Mouse (Mus musculus) embryonic facial prominence, embryonic 12.5 days (tissue): ENCODE data around the gene Gm10024. TPM values are rescaled to one million over a fixed set of nuclear protein-coding genes. Genes with fewer than 3 reads are reported as not detected.
"Not testable (repeated sequence)": the region's sequence is repeated elsewhere in the genome, so short reads cannot be mapped to it uniquely, and the experiment has no call there.

Experiments
- ATAC-seq: fragments of 200-750 bp; cut with Nextera tagmentation; 2 replicates; pipeline ENCODE4 v1.8.0; 2017; ENCODE audit not compliant: insufficient number of reproducible peaks, insufficient read depth, low FRiP score, low TSS enrichment
- H3K27ac ChIP-seq: fragments of 300-500 bp; sonication (generic); 2 replicates; pipeline ENCODE4 v1.5.1; 2016; ENCODE audit warnings: mild to moderate bottlenecking
- H3K27me3 ChIP-seq: fragments of 300-500 bp; sonication (generic); 2 replicates; pipeline ENCODE4 v1.6.1; 2016; ENCODE audit warnings: mild to moderate bottlenecking, moderate library complexity
- H3K36me3 ChIP-seq: fragments of 300-500 bp; sonication (generic); 2 replicates; pipeline ENCODE4 v1.6.1; 2016; ENCODE audit warnings: mild to moderate bottlenecking
- H3K4me1 ChIP-seq: fragments of 300-500 bp; sonication (generic); 2 replicates; pipeline ENCODE4 v1.6.1; 2016
- H3K4me2 ChIP-seq: fragments of 300-500 bp; sonication (generic); replicated peaks from 2 replicates; pipeline ENCODE4 v1.6.1; 2016; ENCODE audit warnings: mild to moderate bottlenecking, moderate library complexity
- H3K4me3 ChIP-seq: fragments of 300-500 bp; sonication (generic); 2 replicates; pipeline ENCODE4 v1.5.1; 2016; ENCODE audit warnings: mild to moderate bottlenecking
- H3K9ac ChIP-seq: fragments of 300-500 bp; sonication (generic); 2 replicates; pipeline ENCODE4 v1.6.1; 2016; ENCODE audit warnings: mild to moderate bottlenecking, moderate library complexity
- H3K9me3 ChIP-seq: fragments of 300-500 bp; sonication (generic); 2 replicates; pipeline ENCODE4 v1.6.1; 2016; ENCODE audit warnings: mild to moderate bottlenecking, moderate library complexity
- WGBS: fragments of 180-500 bp; shearing (Covaris S2); methylation state at CpG from one replicate; pipeline ENCODE4 v1.1.7; 2016; 5-methylcytosine and 5-hydroxymethylcytosine counted together
- polyA plus RNA-seq: library from polyadenylated mRNA; unstranded; fragments of >200 nt; fragmentation: Nextera tagmentation; extraction: Ambion mirVana; gene quantifications from 2 replicates; pipeline ENCODE4 v1.2.1, GENCODE M21; 2016

Gm10024 gene
- polyA plus RNA-seq, 1 experiment from 2014 or later, result not detected

DNA sequence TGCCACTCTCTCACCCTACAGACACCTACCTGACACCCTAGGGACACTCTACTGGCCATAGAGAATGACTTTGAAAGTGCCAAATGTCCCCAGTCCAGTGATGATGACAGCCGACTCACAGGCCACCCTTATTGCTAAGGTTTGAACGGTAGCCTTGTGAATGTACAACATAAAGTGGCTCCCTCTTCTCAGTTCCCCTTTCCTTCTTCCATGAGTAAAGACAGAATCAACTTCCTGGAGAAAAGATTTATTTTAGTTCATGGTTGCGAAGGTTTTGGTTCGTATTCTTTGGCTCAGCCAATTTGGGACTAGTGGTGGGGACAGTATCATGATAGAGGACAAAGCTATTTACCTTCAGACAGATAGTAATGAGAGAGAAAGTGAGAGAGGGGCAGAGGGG is 27.7 kb downstream of the Gm10024 start:
- Histone ChIP-seq H3K4me1 (peaks cover 3% of the 10 kb centered on the region; the same call in 1 of the 2 replicates), H3K9ac (no peak overlapping the region), H3K36me3 (no peaks in the 10 kb centered on the region), H3K9me3 (0 out of 2 replicates have a peak, but pooled peaks cover 8% of the 10 kb centered on the region), H3K27ac (no peak overlapping the region), H3K4me3 (no peak overlapping the region), H3K27me3 (no peaks in the 10 kb centered on the region), H3K4me2 (no peak overlapping the region)
- ATAC-seq, result no peak
- 88% methylated on average over 4 of the region's 4 CpGs for WGBS

DNA sequence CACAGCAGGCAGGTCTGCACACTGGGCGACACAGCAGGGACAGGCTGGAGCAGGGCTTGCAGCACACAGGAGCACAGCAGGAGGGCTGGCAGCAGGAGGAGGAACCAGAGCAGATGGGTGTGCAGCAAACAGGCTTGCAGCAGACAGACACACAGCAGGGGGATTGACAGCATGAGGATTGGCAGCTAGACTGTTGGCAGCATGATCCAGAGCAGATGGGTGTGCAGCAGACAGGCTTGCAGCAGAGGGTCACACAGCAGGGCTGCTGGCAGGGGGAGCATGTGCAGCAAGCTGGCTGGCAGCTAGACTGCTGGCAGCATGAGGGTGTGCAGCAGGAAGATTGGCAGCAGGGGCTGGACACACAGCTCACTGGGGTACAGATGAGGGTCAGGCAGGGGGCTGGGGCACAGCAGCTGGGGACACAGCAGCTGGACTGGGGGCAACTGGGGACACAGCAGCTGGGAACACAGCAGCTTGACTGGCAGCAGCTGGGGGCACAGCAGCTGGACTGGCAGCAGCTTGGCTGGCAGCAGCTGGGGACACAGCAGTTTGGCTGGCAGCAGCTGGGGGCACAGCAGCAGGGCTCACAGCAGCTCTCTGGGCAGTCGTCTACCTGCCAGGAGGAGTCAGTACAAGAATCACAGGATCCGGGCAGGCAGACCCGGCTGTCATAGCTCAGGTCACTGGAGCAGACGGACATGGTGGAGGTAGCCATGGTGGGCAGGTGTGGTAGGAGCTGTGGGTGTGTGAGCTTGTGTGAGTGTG is 30.8 kb downstream of the Gm10024 start, which contains the start of gene Gm18596:
TSS of gene Gm18596 (minus strand) at position 715 of the 765 bp plus-strand sequence.
- WGBS, result 46% methylated on average over 5 of the region's 5 CpGs
- not testable (repeated sequence) for H3K4me2 ChIP-seq, ATAC-seq, H3K4me3 ChIP-seq, H3K27ac ChIP-seq, H3K9ac ChIP-seq, H3K36me3 ChIP-seq, H3K4me1 ChIP-seq, H3K27me3 ChIP-seq, H3K9me3 ChIP-seq

DNA sequence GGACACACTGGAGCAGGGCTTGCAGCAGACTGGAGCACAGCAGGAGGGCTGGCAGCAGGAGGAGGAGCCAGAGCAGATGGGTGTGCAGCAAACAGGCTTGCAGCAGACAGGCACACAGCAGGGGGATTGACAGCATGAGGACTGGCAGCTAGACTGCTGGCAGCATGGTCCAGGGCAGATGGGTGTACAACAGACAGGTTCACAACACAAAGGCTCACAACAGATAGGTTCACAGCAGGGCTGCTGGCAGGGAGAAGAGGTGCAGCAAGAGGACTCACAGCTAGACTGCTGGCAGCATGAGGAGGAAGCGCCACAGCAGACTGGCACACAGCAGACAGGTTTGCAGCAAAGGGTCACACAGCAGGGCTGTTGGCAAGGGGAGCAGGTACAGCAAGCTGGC is 39.4 kb downstream of the Gm10024 start:
- not testable (repeated sequence) for H3K4me2 ChIP-seq, H3K9ac ChIP-seq, H3K27ac ChIP-seq, ATAC-seq, H3K27me3 ChIP-seq, H3K4me1 ChIP-seq, H3K36me3 ChIP-seq, H3K4me3 ChIP-seq, H3K9me3 ChIP-seq
- 68% methylated on average over 1 of the region's 1 CpGs for WGBS

DNA sequence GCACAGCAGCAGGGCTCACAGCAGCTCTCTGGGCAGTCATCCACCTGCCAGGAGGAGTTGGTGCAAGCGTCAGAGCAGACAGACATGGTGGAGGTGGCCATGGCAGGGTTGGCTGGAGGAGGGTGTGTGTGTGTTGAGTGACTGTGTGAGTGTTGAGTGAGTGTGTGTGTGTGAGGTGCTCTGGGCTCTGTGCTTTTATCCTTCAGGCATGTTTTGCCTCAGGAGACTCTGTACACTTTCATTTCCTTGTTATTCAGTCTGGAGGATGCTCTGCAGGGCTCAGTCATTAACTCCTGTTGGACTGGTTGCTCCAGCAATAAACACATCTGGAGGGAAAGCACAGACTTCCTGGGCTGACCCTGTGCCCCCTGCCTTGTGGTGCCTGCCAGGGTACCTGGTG is 40.0 kb downstream of the Gm10024 start, which contains the start of gene Gm9736:
TSS of gene Gm9736 (minus strand) at position 101 of the 400 bp plus-strand sequence.
- 71% methylated on average over 1 of the region's 1 CpGs for WGBS

DNA sequence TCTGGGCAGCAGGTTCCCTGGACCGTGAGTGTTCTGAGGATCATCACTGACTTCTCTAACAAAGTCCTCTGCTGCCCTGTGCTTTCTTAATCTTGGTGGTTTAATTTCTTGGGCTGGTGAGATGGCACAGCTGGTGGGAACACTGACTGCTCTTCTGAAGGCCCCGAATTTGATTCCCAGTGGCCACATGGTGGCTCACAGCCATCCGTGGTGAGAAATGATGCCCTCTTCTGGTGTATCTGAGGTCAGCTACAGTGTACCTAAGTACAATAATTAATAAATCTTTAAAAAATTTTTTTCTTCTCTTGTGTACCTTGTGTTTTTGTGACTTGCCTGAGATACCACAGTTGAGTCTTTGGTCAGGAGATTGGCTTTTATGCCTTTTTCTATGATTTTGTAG is 41.1 kb downstream of the Gm10024 start:
- not testable (repeated sequence) for H3K4me1 ChIP-seq, H3K36me3 ChIP-seq, H3K27me3 ChIP-seq, H3K4me2 ChIP-seq, H3K27ac ChIP-seq, H3K4me3 ChIP-seq, ATAC-seq, H3K9ac ChIP-seq, H3K9me3 ChIP-seq
- WGBS, result 56% methylated on average over 3 of the region's 3 CpGs

More for the DNA sequence above, 40.0 kb downstream of the Gm10024 start, which contains the start of gene Gm9736:
- not testable (repeated sequence) for H3K27me3 ChIP-seq, H3K4me1 ChIP-seq, H3K27ac ChIP-seq, H3K9me3 ChIP-seq, H3K36me3 ChIP-seq, H3K9ac ChIP-seq, H3K4me2 ChIP-seq, H3K4me3 ChIP-seq, ATAC-seq

DNA sequence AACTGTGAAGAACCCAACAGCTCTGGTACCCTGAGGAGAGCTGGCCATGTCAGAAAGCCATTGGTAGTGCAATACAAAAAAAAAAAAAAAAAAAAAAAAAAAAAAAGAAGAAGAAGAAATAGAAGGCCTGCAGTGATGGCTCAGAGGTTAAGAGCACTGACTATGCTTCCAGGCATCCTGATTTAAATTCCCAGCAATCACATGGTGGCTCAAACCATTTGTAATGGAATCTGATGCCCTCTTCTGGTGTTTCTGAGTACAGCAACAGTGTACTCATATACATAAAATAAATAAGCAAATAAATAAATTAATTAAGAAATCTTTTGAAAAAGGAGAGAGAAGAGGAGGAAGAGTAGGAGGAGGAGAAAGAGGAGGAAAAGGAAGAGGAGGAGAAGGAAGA is 42.2 kb downstream of the Gm10024 start:
- H3K9me3 ChIP-seq, result no peaks in the 10 kb centered on the region
- no peaks in the 10 kb centered on the region for H3K4me1 ChIP-seq
- H3K4me3 ChIP-seq, result no peak overlapping the region
- no peak overlapping the region for H3K9ac ChIP-seq
- no peak overlapping the region for H3K4me2 ChIP-seq
- ATAC-seq, result no peak
- H3K27me3 ChIP-seq, result no peaks in the 10 kb centered on the region
- H3K27ac ChIP-seq, result no peak overlapping the region
- H3K36me3 ChIP-seq, result no peaks in the 10 kb centered on the region

DNA sequence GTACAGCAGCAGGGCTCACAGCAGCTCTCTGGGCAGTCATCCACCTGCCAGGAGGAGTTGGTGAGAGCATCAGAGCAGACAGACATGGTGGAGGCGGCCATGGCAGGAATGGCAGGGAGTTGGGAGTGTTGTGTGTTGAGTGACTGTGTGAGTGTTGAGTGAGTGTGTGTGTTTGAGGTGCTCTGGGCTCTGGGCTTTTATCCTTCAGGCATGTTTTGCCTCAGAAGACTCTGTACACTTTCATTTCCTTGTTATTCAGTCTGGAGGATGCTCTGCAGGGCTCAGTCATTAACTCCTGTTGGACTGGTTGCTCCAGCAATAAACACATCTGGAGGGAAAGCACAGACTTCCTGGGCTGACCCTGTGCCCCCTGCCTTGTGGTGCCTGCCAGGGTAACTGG is 48.3 kb downstream of the Gm10024 start, which contains the start of gene Gm3233:
TSS of gene Gm3233 (minus strand) at position 101 of the 400 bp plus-strand sequence.
- H3K4me2 ChIP-seq, H3K27ac ChIP-seq, H3K9me3 ChIP-seq, ATAC-seq, H3K36me3 ChIP-seq, H3K27me3 ChIP-seq, H3K4me3 ChIP-seq, H3K9ac ChIP-seq, H3K4me1 ChIP-seq: not testable (repeated sequence)
- WGBS, result 40% methylated on average over 1 of the region's 1 CpGs

Other genes starting within 250 kb of the Gm10024 start
- gene Fam207a, start 195.7 kb upstream of the Gm10024 start, polyA plus RNA-seq, result 48.8 and 51.0 TPM in 2 replicates
- 0.81 and 1.3 TPM in 2 replicates for gene Itgb2, start 181.2 kb upstream of the Gm10024 start, polyA plus RNA-seq
- 92.5 and 94.4 TPM in 2 replicates for gene Pttg1ip, start 129.7 kb upstream of the Gm10024 start, polyA plus RNA-seq
- gene Sumo3, start 105.4 kb upstream of the Gm10024 start, polyA plus RNA-seq, result 385 and 391 TPM in 2 replicates
- 7.0 and 7.1 TPM in 2 replicates for gene Gm49325, start 105.3 kb upstream of the Gm10024 start, polyA plus RNA-seq
- 76.7 and 81.7 TPM in 2 replicates for gene Ube2g2, start 89.2 kb upstream of the Gm10024 start, polyA plus RNA-seq
- gene Tspear, start 24.9 kb upstream of the Gm10024 start, polyA plus RNA-seq, result 0.32 and 0.69 TPM in 2 replicates
- gene Gm19402, start 20.7 kb upstream of the Gm10024 start, polyA plus RNA-seq, result not detected in 2 replicates
- not detected in 2 replicates for gene Gm9508, start 14.2 kb upstream of the Gm10024 start, polyA plus RNA-seq
- not detected in 2 replicates for gene Gm10272, start 4.8 kb upstream of the Gm10024 start, polyA plus RNA-seq
- not detected in 2 replicates for gene Gm10142, start 4.3 kb downstream of the Gm10024 start, polyA plus RNA-seq
- not detected in 2 replicates for gene Krtap12-1, start 9.1 kb downstream of the Gm10024 start, polyA plus RNA-seq
- gene Gm10100, start 15.0 kb downstream of the Gm10024 start, polyA plus RNA-seq, result not detected in 2 replicates
- not detected in 2 replicates for gene Gm18596, start 31.2 kb downstream of the Gm10024 start, polyA plus RNA-seq
- not detected in 2 replicates for gene Gm9736, start 39.9 kb downstream of the Gm10024 start, polyA plus RNA-seq
- not detected in 2 replicates for gene Gm3233, start 48.2 kb downstream of the Gm10024 start, polyA plus RNA-seq
- gene Gm3238, start 59.9 kb downstream of the Gm10024 start, polyA plus RNA-seq, result not detected in 2 replicates
- gene Gm7138, start 65.5 kb downstream of the Gm10024 start, polyA plus RNA-seq, result not detected in 2 replicates
- gene Gm3250, start 71.1 kb downstream of the Gm10024 start, polyA plus RNA-seq, result not detected in 2 replicates
- gene Gm7137, start 76.7 kb downstream of the Gm10024 start, polyA plus RNA-seq, result not detected in 2 replicates
- not detected in 2 replicates for gene Gm9639, start 83.6 kb downstream of the Gm10024 start, polyA plus RNA-seq
- gene Gm19668, start 87.7 kb downstream of the Gm10024 start, polyA plus RNA-seq, result not detected in 2 replicates
- gene Gm9507, start 100.4 kb downstream of the Gm10024 start, polyA plus RNA-seq, result not detected in 2 replicates
- gene Gm2696, start 103.2 kb downstream of the Gm10024 start, polyA plus RNA-seq, result not detected in 2 replicates
- not detected in 2 replicates for gene Krtap10-4, start 115.6 kb downstream of the Gm10024 start, polyA plus RNA-seq
- gene Krtap10-10, start 124.5 kb downstream of the Gm10024 start, polyA plus RNA-seq, result not detected in 2 replicates
- not detected in 2 replicates for gene Gm36176, start 135.3 kb downstream of the Gm10024 start, polyA plus RNA-seq
- gene Gm10318, start 141.4 kb downstream of the Gm10024 start, polyA plus RNA-seq, result not detected in 2 replicates
- not detected in 2 replicates for gene Gm3285, start 150.5 kb downstream of the Gm10024 start, polyA plus RNA-seq
- gene Lrrc3, start 191.1 kb downstream of the Gm10024 start, polyA plus RNA-seq, result 4.4 and 4.7 TPM in 2 replicates